Mouse (Mus musculus) MEL (cell line): ENCODE data around the gene Gdf11.

Experiments
- CHD1 ChIP-seq: IDR thresholded peaks from 2 replicates; pipeline ENCODE4 v1.6.1; 2012; ENCODE audit warnings: low read depth, mild to moderate bottlenecking, inconsistent platforms, low read length, improper control_type of control experiment
- CHD2 ChIP-seq: IDR thresholded peaks from 2 replicates; pipeline ENCODE4 v1.6.1; 2011; ENCODE audit warnings: low read length, improper control_type of control experiment
- CTCF ChIP-seq, 3 experiments: IDR thresholded peaks in 2 of 3; conservative IDR thresholded peaks in 1 of 3; 2 replicates each; pipeline ENCODE4 v1.5.1; 2011 to 2012; ENCODE audit warnings: low read length in 3 of 3, low read depth in 2 of 3, mild to moderate bottlenecking in 2 of 3, improper control_type of control experiment in 1 of 3, inconsistent platforms in 1 of 3, mixed read lengths in 1 of 3, moderate library complexity in 1 of 3; ENCODE audit not compliant: control insufficient read depth in 1 of 3, insufficient read depth in 1 of 3, poor library complexity in 1 of 3, severe bottlenecking in 1 of 3
- ELF1 ChIP-seq: IDR thresholded peaks from 2 replicates; pipeline ENCODE4 v1.6.1; 2014; ENCODE audit warnings: low read depth, mild to moderate bottlenecking, inconsistent platforms, low read length, improper control_type of control experiment, moderate library complexity
- ETS1 ChIP-seq: IDR thresholded peaks from 2 replicates; pipeline ENCODE4 v1.6.1; 2012; ENCODE audit warnings: low read depth, mild to moderate bottlenecking, inconsistent platforms, low read length, improper control_type of control experiment, moderate library complexity
- GATA1 ChIP-seq: IDR thresholded peaks from 2 replicates; pipeline ENCODE4 v1.6.1; 2011; ENCODE audit warnings: low read depth, low read length, improper control_type of control experiment
- HCFC1 ChIP-seq: IDR thresholded peaks from 2 replicates; pipeline ENCODE4 v1.6.1; 2012; ENCODE audit warnings: low read depth, mild to moderate bottlenecking, inconsistent platforms, low read length, improper control_type of control experiment, moderate library complexity
- JUND ChIP-seq: IDR thresholded peaks from 2 replicates; pipeline ENCODE4 v1.6.1; 2011; ENCODE audit warnings: low read depth, mild to moderate bottlenecking, improper control_type of control experiment, low read length
- MAX ChIP-seq: IDR thresholded peaks from 2 replicates; pipeline ENCODE4 v1.6.1; 2011; ENCODE audit warnings: low read length, improper control_type of control experiment
- POLR2A ChIP-seq, 2 experiments: IDR thresholded peaks; 2 replicates each; pipeline ENCODE4 v1.6.1; 2011 to 2012; ENCODE audit warnings: low read length in 2 of 2, mild to moderate bottlenecking in 2 of 2, control low read depth in 1 of 2, improper control_type of control experiment in 1 of 2, low read depth in 1 of 2, moderate library complexity in 1 of 2; ENCODE audit not compliant: control insufficient read depth in 1 of 2, insufficient read depth in 1 of 2, poor library complexity in 1 of 2
- POLR2AphosphoS2 ChIP-seq: IDR thresholded peaks from 2 replicates; pipeline ENCODE4 v1.6.1; 2011; ENCODE audit warnings: low read length, improper control_type of control experiment
- USF1 ChIP-seq: IDR thresholded peaks from 2 replicates; pipeline ENCODE4 v1.6.1; 2014; ENCODE audit warnings: low read depth, mild to moderate bottlenecking, inconsistent platforms, low read length, improper control_type of control experiment, moderate library complexity
- USF2 ChIP-seq, 2 experiments: IDR thresholded peaks; 2 replicates each; pipeline ENCODE4 v1.6.1; 2011 to 2012; ENCODE audit warnings: improper control_type of control experiment in 2 of 2, low read length in 2 of 2, borderline replicate concordance in 1 of 2, inconsistent platforms in 1 of 2, low read depth in 1 of 2, mild to moderate bottlenecking in 1 of 2; ENCODE audit not compliant: insufficient read depth in 1 of 2
- ZC3H11A ChIP-seq: IDR thresholded peaks from 2 replicates; pipeline ENCODE4 v1.6.1; 2012; ENCODE audit warnings: low read depth, mild to moderate bottlenecking, inconsistent platforms, low read length, improper control_type of control experiment

DNA sequence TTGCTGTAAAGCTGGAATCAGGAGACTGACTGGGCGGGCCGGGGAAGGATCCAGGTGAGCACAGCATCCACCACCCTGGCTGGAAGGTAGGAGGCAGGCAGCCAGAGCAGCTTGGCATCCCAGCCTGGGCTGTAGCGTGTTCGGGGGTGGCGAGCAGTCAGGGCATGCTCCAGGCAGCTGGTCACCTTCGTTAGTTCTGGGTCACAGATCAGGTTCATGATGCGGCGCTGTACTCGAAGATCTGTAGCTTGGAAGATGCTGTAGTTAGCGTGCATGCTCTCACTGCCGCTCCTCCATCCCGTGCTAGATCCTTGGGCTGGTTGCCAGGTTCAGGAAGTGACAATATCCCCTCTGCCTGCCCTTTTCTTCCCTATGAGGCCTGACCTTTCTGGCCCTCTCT is 22.2 kb upstream of the Gdf11 start:
- TF ChIP-seq CHD1 (no peak), JUND (no peak), USF1 (no peak), POLR2A (IDR thresholded peaks at IDR 0.05; ENCODE audit: control insufficient read depth in 1 of 2, insufficient read depth in 1 of 2, low read depth in 1 of 2, low read length in 2 of 2, poor library complexity in 1 of 2) (no peak), GATA1 (no peak), ZC3H11A (no peak), USF2 (IDR thresholded peaks at IDR 0.05; ENCODE audit: borderline replicate concordance in 1 of 2, insufficient read depth in 1 of 2, low read depth in 1 of 2, low read length in 2 of 2) (no peak), ETS1 (no peak), MAX (no peak), CTCF (IDR thresholded peaks at IDR 0.05 in 2 of 3, conservative IDR thresholded peaks at IDR 0.05 in 1 of 3; ENCODE audit: control insufficient read depth in 1 of 3, insufficient read depth in 1 of 3, low read depth in 2 of 3, low read length in 3 of 3, poor library complexity in 1 of 3, severe bottlenecking in 1 of 3) (no peak), POLR2AphosphoS2 (no peak), CHD2 (no peak), ELF1 (no peak), HCFC1 (no peak)
